Mouse (Mus musculus): ENCODE measurements around the gene P2ry14. TPM values are rescaled to one million over a fixed set of nuclear protein-coding genes. Genes with fewer than 3 reads are reported as not detected.
"Not testable (repeated sequence)": the region's sequence is repeated elsewhere in the genome, so short reads cannot be mapped to it uniquely, and the experiment has no call there.

P2ry14 gene
- polyA plus RNA-seq, 1 experiment: 0.62 TPM

- TF ChIP-seq GATA1 (IDR thresholded peaks at IDR 0.05; ENCODE audit: borderline replicate concordance, low read length): peak; percentile 99
- TF ChIP-seq FLI1 (IDR thresholded peaks at IDR 0.05; ENCODE audit: low read length): peak; percentile 35; the same call in 1 of the 2 replicates
- peaks cover 98% of the 10 kb centered on the region for H3K4me1 ChIP-seq
- no peaks in the 10 kb centered on the region for H3K9me3 ChIP-seq
- H3K27me3 ChIP-seq (replicated peaks): no peaks in the 10 kb centered on the region
- peaks cover 57% of the 10 kb centered on the region for H3K36me3 ChIP-seq (replicated peaks; ENCODE audit: low read length)
- H3K4me3 ChIP-seq (replicated peaks): peak overlapping the region; percentile 86
Observed at GRCm38 (mm10) chr3:59113973-59114517, 39.4 kb downstream of the P2ry14 start.

DNA sequence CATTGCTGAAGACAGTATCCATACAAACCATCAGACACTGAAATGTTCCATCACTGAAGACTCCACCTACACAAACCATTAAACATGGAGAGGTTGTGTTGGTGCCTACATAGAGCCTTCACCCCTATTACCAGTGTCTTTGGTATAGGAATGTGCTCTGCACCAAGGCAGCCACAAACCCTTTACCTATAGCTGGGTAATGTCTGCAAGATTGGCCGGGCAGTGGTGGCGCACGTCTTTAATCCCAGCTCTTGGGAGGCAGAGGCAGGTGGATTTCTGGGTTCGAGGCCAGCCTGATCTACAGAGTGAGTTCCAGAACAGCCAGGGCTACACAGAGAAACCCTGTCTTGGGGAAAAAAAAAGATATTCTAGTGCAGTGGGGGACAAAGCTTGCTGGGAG lies 40.1 kb downstream of the P2ry14 start:
- H3K27me3 ChIP-seq (replicated peaks); H3K9me3 ChIP-seq: not testable (repeated sequence)
- peaks cover 98% of the 10 kb centered on the region for H3K4me1 ChIP-seq
- H3K4me3 ChIP-seq (replicated peaks): peak overlapping the region; percentile 57
- peaks cover 58% of the 10 kb centered on the region for H3K36me3 ChIP-seq (replicated peaks; ENCODE audit: low read length)

GRCm38 (mm10) chr3:59111944-59112343 lies 41.5 kb downstream of the P2ry14 start:
- peaks cover 61% of the 10 kb centered on the region for H3K36me3 ChIP-seq (replicated peaks; ENCODE audit: low read length)
- no peak overlapping the region for H3K4me3 ChIP-seq (replicated peaks)
- no peaks in the 10 kb centered on the region for H3K27me3 ChIP-seq (replicated peaks)

DNA sequence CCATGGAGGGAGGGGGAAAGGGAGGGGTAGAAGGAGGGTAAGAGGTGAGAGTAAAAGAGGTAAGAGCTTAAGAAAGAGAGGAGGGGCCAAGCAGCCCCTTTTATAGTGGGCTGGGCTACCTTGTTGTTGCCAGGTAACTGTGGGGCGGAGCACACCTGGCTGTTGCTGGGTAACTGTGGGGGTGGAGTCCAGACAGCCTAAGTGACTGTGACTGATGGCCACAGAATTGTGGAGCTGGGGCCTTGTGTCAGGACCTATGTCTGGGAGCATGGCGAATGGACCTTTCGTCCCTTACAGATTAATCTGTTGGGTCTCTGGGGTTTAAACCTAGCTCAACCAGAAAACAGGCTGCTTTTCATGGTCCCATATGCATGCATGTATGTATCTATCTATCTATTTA lies 43.6 kb downstream of the P2ry14 start:
- peaks cover 58% of the 10 kb centered on the region for H3K36me3 ChIP-seq (replicated peaks; ENCODE audit: low read length)
- H3K9me3 ChIP-seq: not testable (repeated sequence)

More at GRCm38 (mm10) chr3:59111944-59112343, 41.5 kb downstream of the P2ry14 start:
- Histone ChIP-seq H3K4me1 (peaks cover 98% of the 10 kb centered on the region), H3K9me3 (no peaks in the 10 kb centered on the region)
- no peak for TF ChIP-seq GATA1 (IDR thresholded peaks at IDR 0.05; ENCODE audit: borderline replicate concordance, low read length)
- no peak for TF ChIP-seq FLI1 (IDR thresholded peaks at IDR 0.05; ENCODE audit: low read length)

GRCm38 (mm10) chr3:59107439-59107838 lies 46.0 kb downstream of the P2ry14 start:
- Histone ChIP-seq H3K9me3 (no peaks in the 10 kb centered on the region), H3K27me3 (replicated peaks) (no peaks in the 10 kb centered on the region), H3K4me1 (peaks cover 97% of the 10 kb centered on the region), H3K4me3 (replicated peaks) (no peak overlapping the region), H3K36me3 (replicated peaks; ENCODE audit: low read length) (peaks cover 73% of the 10 kb centered on the region)
- no peak for TF ChIP-seq GATA1 (IDR thresholded peaks at IDR 0.05; ENCODE audit: borderline replicate concordance, low read length)

More for the DNA sequence above, 43.6 kb downstream of the P2ry14 start:
- peaks cover 97% of the 10 kb centered on the region for H3K4me1 ChIP-seq
- H3K4me3 ChIP-seq (replicated peaks); H3K27me3 ChIP-seq (replicated peaks): not testable (repeated sequence)

GRCm38 (mm10) chr3:59104462-59104861 lies 49.0 kb downstream of the P2ry14 start:
- Histone ChIP-seq H3K36me3 (replicated peaks; ENCODE audit: low read length) (peaks cover 67% of the 10 kb centered on the region), H3K4me1 (peaks cover 97% of the 10 kb centered on the region), H3K27me3 (replicated peaks) (no peaks in the 10 kb centered on the region), H3K9me3 (no peaks in the 10 kb centered on the region), H3K4me3 (replicated peaks) (peak overlapping the region; percentile 82)
- TF ChIP-seq GATA1 (IDR thresholded peaks at IDR 0.05; ENCODE audit: borderline replicate concordance, low read length): 0 out of 3 replicates have a peak, but pooled peaks have one; percentile 30
- TF ChIP-seq FLI1 (IDR thresholded peaks at IDR 0.05; ENCODE audit: low read length): no peak

GRCm38 (mm10) chr3:59102146-59102545 lies 51.3 kb downstream of the P2ry14 start:
- Histone ChIP-seq H3K9me3 (no peaks in the 10 kb centered on the region), H3K4me3 (replicated peaks) (peak overlapping the region; percentile 12), H3K4me1 (peaks cover 98% of the 10 kb centered on the region), H3K27me3 (replicated peaks) (no peaks in the 10 kb centered on the region), H3K36me3 (replicated peaks; ENCODE audit: low read length) (peaks cover 68% of the 10 kb centered on the region)
- TF ChIP-seq FLI1 (IDR thresholded peaks at IDR 0.05; ENCODE audit: low read length) (no peak), GATA1 (IDR thresholded peaks at IDR 0.05; ENCODE audit: borderline replicate concordance, low read length) (no peak)

GRCm38 (mm10) chr3:59101218-59101986 lies 52.0 kb downstream of the P2ry14 start, which contains the start of gene Gpr171:
Gene Gpr171 (minus strand): TSS chr3:59101821.
- H3K4me3 ChIP-seq (replicated peaks): peak within 1 kb of the TSS; percentile 81
- TF ChIP-seq GATA1 (IDR thresholded peaks at IDR 0.05; ENCODE audit: borderline replicate concordance, low read length) (no peak), FLI1 (IDR thresholded peaks at IDR 0.05; ENCODE audit: low read length) (no peak)

DNA sequence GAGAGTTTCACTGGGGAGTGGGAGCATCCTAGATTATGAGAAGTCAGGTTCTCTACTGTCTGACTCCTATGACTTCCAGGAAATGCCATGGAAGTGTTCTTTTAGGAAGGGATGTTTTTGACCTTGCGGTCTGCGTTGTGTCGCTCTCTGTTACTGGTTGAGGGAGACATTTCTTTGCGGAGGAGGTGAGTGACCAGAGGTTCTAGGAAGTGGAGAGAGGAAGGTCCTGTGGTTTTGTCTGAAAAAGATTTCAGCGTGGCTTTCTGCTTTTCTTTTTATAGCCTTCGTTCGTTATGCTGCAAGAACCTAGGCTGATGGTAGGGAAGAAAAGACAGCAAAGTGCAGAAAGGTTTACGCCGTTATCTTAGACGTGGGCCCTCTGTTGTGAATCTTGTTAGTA lies 54.9 kb downstream of the P2ry14 start:
- H3K9me3 ChIP-seq: no peaks in the 10 kb centered on the region
- H3K4me1 ChIP-seq: peaks cover 94% of the 10 kb centered on the region
- TF ChIP-seq GATA1 (IDR thresholded peaks at IDR 0.05; ENCODE audit: borderline replicate concordance, low read length) (no peak), FLI1 (IDR thresholded peaks at IDR 0.05; ENCODE audit: low read length) (no peak)
- H3K27me3 ChIP-seq (replicated peaks): no peaks in the 10 kb centered on the region
- H3K4me3 ChIP-seq (replicated peaks): peak overlapping the region; percentile 62
- H3K36me3 ChIP-seq (replicated peaks; ENCODE audit: low read length): peaks cover 72% of the 10 kb centered on the region

More at GRCm38 (mm10) chr3:59101218-59101986, 52.0 kb downstream of the P2ry14 start, which contains the start of gene Gpr171:
- Histone ChIP-seq H3K9me3 (no peaks in the 10 kb centered on the region), H3K4me1 (peaks cover 98% of the 10 kb centered on the region), H3K27me3 (replicated peaks) (no peaks in the 10 kb centered on the region), H3K36me3 (replicated peaks; ENCODE audit: low read length) (peaks cover 67% of the 10 kb centered on the region)

GRCm38 (mm10) chr3:59097421-59097820 lies 56.0 kb downstream of the P2ry14 start:
- no peaks in the 10 kb centered on the region for H3K9me3 ChIP-seq
- TF ChIP-seq GATA1 (IDR thresholded peaks at IDR 0.05; ENCODE audit: borderline replicate concordance, low read length): no peak
- TF ChIP-seq FLI1 (IDR thresholded peaks at IDR 0.05; ENCODE audit: low read length): no peak
- H3K4me3 ChIP-seq (replicated peaks): no peak overlapping the region
- H3K36me3 ChIP-seq (replicated peaks; ENCODE audit: low read length): peaks cover 73% of the 10 kb centered on the region
- H3K27me3 ChIP-seq (replicated peaks): no peaks in the 10 kb centered on the region
- H3K4me1 ChIP-seq: peaks cover 94% of the 10 kb centered on the region
